Mouse (Mus musculus): ENCODE measurements around the gene Ppp3r1. TPM values are rescaled to one million over a fixed set of nuclear protein-coding genes. Genes with fewer than 3 reads are reported as not detected.

Ppp3r1 gene
- polyA plus RNA-seq (2015; fragmentation: Nextera tagmentation; extraction: Ambion mirVana): 124 and 130 TPM in 2 replicates

DNA sequence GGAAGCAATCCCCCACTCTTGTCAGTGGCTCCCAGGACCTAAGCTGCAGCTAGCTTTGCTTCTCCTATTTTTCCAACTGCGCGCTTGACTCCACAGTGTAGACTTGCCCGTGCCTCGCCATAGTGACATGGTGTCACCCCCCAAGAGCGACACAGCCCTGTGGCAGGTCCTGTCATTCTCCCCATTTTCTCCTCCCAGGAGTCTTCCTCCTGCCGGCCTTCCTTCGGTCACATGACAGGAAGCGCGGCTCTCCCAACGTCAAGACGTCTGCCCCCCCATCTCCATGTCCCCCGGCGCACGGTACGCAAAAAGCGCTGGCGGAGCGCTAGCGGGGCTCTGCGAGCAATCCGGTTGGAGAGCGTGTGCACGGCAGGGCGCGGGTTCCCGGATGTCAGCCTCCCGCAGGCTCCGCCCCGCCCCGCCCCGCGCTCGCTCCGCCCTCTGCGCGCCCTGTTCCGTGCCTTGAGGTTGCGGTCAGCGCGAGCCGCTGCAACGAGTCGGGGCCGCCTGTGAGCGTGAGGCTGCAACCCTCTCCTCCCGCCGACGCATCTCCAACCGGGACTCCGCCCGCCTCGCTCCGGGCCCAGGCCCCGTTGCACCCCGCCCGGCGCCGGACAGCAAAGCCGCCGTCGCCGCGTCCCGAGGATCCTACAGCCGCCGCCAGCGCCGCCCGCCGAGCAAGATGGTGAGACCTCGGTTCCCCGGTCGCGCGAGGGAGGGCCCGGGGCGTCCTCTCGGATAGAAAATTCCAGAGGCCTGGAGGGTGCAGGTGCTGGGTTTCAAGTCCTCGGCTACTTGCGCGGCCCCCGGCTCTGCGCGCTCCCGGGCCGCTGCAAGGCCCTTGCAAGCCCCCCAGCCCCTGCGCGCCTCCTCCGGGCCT is at the start of gene Ppp3r1:
Gene Ppp3r1, plus strand, starts transcription at position 406 of the 880 bp plus-strand sequence.
- Histone ChIP-seq H3K9ac (peak within 1 kb of the TSS; percentile 93), H3K4me3 (peak within 1 kb of the TSS; percentile 96), H3K4me2 (peak within 1 kb of the TSS; percentile 72), H3K27ac (peak within 1 kb of the TSS; percentile 93), H3K36me3 (ENCODE audit: poor library complexity, severe bottlenecking) (no peaks in the 10 kb centered on the region), H3K4me1 (peaks cover 31% of the 10 kb centered on the region), H3K9me3 (replicated peaks) (no peaks in the 10 kb centered on the region), H3K27me3 (no peaks in the 10 kb centered on the region)
- under 1% methylated on average over 76 of the region's 89 CpGs for WGBS
- peak; percentile 98 for ATAC-seq

DNA sequence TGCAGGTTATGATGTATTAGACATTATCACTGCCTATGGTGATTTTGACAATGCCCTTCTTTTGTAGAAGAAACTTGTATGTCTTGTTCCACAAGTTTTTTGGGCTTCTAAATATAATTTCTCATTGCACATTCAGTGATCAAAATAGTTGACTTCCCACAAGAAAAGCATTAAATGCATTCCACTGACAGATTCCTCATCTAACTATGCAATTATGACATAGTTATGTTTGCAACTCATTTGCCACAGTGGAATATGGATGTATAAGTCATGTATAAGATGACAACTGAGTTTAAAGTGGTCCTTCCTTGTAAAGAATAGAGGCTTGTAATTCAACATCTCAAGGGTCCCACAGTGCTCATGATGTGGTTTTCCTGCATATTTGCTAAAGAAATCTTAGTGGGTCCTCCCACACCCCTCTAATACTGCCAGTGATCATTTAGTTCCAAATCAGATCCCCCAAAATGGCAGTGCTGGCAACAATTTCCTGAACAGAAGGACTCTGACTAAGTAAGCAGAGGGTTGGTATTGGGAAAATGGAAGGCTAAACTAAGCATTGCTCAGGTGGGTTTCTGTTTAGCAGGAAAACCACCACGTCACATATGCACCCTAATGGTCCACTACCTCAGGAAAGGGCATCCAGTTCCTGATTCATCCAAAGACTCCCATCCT is 46.5 kb upstream of the Ppp3r1 start:
- H3K36me3 ChIP-seq (ENCODE audit: poor library complexity, severe bottlenecking): no peaks in the 10 kb centered on the region
- no peaks in the 10 kb centered on the region for H3K9me3 ChIP-seq (replicated peaks)
- WGBS: 82% methylated on average over 1 of the region's 1 CpGs
- no peak overlapping the region for H3K27ac ChIP-seq
- H3K4me1 ChIP-seq: no peaks in the 10 kb centered on the region
- no peak for ATAC-seq
- no peak overlapping the region for H3K4me3 ChIP-seq
- H3K27me3 ChIP-seq: no peaks in the 10 kb centered on the region
- H3K4me2 ChIP-seq: no peak overlapping the region
- H3K9ac ChIP-seq: no peak overlapping the region

DNA sequence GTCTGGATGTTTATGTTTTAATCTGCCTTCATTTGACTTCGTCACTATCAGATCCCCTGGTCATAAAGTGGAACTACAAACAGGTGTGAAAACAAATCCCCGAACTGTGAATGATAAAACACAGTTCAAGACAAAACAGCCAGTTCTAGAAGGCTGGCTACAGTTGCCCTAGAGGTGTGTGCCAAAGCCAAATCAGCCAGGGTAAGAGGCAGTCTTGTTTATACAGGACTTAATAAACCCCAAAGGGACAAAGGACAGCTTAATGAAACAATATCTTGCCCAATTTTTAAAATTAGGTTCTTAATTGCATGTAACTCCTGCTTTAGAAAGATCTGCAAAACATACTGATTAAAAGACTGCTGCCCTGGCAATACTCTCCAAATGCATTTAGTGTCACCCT is 32.6 kb upstream of the Ppp3r1 start:
- Histone ChIP-seq H3K36me3 (ENCODE audit: poor library complexity, severe bottlenecking) (no peaks in the 10 kb centered on the region), H3K27ac (no peak overlapping the region), H3K4me2 (no peak overlapping the region), H3K9ac (no peak overlapping the region), H3K4me3 (no peak overlapping the region), H3K27me3 (no peaks in the 10 kb centered on the region), H3K4me1 (no peaks in the 10 kb centered on the region), H3K9me3 (replicated peaks) (no peaks in the 10 kb centered on the region)
- 88% methylated on average over 2 of the region's 2 CpGs for WGBS
- ATAC-seq: no peak

DNA sequence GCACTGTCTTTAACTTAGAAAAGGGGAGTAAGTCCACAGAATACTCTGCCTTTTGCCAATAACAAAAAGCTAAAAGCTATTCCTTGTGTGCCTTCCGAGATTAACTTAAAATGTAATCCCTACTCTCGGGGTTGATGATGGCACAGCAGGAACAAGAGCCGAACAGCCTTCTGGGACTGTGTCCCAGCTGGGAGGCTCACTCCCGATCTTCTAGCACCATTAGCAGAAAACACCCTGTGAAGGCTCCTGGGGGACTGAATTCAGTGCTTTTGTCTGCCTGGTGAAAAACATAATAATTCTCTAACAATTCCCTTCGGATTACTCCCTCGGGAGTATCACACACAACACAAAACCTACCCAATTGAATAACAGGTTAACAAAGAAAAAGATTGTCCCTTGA is 23.4 kb upstream of the Ppp3r1 start:
- H3K9me3 ChIP-seq (replicated peaks): no peaks in the 10 kb centered on the region
- no peak overlapping the region for H3K4me3 ChIP-seq
- no peaks in the 10 kb centered on the region for H3K36me3 ChIP-seq (ENCODE audit: poor library complexity, severe bottlenecking)
- H3K9ac ChIP-seq: no peak overlapping the region
- WGBS: 1% methylated on average over 6 of the region's 6 CpGs
- H3K4me1 ChIP-seq: no peaks in the 10 kb centered on the region
- H3K27ac ChIP-seq: no peak overlapping the region
- H3K4me2 ChIP-seq: no peak overlapping the region
- no peaks in the 10 kb centered on the region for H3K27me3 ChIP-seq
- no peak for ATAC-seq

DNA sequence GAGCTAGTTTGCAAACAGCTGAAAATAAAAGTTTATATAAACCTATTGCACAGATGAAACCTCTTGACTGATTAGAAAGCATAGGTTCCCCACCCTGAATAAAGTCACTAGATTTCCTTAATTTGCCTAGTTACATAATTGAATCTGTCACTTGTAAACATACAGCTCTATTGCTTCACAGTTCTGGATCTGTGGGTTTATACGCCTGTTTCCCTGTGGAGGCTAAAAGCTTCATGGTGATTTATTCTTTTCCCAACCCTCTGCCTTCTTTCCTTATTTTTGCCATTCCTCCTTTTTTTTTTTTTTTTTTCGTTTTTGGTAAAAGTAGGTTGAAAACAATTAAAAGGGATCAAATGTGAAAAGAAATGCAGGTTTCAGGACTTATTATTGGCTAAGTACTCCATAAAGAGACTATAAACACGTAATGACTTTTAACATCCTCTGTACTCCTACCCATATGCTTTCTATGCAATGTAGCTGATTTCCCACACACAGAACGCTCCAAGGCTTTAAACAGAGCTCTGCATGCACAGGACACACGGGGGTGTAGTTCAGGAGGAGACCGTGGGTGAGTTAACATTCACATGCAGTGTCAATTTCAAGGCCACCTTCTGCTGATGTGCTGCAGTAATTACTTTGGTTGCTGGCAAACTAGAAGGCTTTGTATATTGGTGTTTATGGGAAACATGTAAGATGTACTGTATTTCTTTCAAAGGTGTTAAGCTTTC is 20.6 kb upstream of the Ppp3r1 start:
- Histone ChIP-seq H3K9me3 (replicated peaks) (no peaks in the 10 kb centered on the region), H3K4me2 (no peak overlapping the region), H3K9ac (no peak overlapping the region), H3K27me3 (no peaks in the 10 kb centered on the region), H3K4me3 (no peak overlapping the region), H3K27ac (no peak overlapping the region), H3K4me1 (no peaks in the 10 kb centered on the region), H3K36me3 (ENCODE audit: poor library complexity, severe bottlenecking) (no peaks in the 10 kb centered on the region)
- WGBS: 72% methylated on average over 6 of the region's 6 CpGs
- ATAC-seq: no peak

DNA sequence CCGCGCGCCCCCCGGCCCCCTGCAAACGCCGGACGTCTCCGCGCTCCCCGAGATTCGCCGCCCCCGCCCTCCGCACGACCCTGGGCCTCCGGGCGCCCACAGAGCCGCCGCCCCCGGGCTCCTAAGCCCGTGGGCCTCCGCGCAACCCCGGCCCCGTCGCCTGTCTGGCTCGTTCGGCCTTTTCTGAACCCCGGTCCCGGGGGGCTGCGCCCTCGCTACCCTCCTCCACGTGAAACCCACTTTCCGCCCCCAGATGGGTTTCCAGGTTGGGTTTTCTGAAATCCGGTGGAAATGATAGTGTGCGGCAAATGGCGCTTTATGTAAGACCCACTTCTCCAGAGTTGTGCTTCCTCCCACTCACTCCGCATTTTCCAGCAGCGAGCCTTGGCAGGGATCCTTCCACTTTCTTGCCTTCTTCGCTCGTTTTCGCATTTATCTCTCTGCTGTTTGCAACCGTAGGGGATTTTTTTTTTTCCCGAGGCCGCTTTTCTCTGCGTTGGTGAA is 727 bp downstream of the Ppp3r1 start:
- peak; percentile 41 for ATAC-seq
- peak overlapping the region; percentile 93 for H3K9ac ChIP-seq
- no peaks in the 10 kb centered on the region for H3K9me3 ChIP-seq (replicated peaks)
- H3K27ac ChIP-seq: peak overlapping the region; percentile 93
- peak overlapping the region; percentile 96 for H3K4me3 ChIP-seq
- under 1% methylated on average over 38 of the region's 46 CpGs for WGBS
- no peaks in the 10 kb centered on the region for H3K27me3 ChIP-seq
- H3K36me3 ChIP-seq (ENCODE audit: poor library complexity, severe bottlenecking): no peaks in the 10 kb centered on the region
- peak overlapping the region; percentile 72 for H3K4me2 ChIP-seq
- peaks cover 33% of the 10 kb centered on the region for H3K4me1 ChIP-seq

DNA sequence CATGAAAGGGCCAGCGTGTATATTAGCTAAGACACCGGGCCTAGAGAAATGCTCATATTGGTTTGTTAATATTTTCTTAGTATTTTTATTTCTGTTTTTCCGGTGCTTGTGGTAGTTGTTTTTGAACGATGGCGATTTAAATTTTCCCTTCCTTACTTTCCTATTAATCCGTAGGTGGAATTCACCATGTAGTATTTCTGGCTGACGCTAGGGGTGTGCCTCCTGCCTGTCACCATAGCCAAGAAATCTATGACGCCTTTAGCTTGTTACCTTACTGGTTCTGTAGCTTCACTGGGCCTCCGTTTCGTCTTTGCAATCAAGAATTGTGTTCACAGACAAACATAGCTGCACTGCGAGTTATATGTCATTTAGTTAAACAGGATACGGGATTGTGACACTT is 1.2 kb downstream of the Ppp3r1 start:
- ATAC-seq: no peak
- Histone ChIP-seq H3K4me2 (peak overlapping the region; percentile 72), H3K9ac (peak overlapping the region; percentile 93), H3K36me3 (ENCODE audit: poor library complexity, severe bottlenecking) (no peaks in the 10 kb centered on the region), H3K27me3 (no peaks in the 10 kb centered on the region), H3K4me1 (peaks cover 36% of the 10 kb centered on the region), H3K9me3 (replicated peaks) (no peaks in the 10 kb centered on the region), H3K27ac (peak overlapping the region; percentile 93), H3K4me3 (peak overlapping the region; percentile 96)
- under 1% methylated on average over 12 of the region's 12 CpGs for WGBS

DNA sequence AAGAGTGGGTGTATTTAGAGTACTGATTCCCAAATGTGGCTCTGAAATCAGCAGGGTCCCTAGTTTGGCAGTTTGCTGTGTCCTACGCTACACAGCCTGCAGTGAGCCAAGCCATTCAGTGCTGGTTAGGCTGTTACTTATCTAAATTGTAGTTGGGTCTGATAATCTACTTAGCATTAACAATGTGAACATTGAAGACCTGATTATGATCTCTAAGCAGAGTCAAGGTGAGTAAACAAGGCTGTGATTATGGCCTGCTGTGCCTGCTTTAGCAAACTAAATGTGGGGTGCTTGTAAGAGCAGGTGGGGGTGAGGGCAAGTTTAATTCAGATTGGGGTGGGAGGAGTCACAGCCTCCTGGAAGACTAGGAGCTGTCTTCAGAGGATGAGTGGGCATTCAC is 4.9 kb downstream of the Ppp3r1 start:
- H3K4me1 ChIP-seq: peaks cover 36% of the 10 kb centered on the region

DNA sequence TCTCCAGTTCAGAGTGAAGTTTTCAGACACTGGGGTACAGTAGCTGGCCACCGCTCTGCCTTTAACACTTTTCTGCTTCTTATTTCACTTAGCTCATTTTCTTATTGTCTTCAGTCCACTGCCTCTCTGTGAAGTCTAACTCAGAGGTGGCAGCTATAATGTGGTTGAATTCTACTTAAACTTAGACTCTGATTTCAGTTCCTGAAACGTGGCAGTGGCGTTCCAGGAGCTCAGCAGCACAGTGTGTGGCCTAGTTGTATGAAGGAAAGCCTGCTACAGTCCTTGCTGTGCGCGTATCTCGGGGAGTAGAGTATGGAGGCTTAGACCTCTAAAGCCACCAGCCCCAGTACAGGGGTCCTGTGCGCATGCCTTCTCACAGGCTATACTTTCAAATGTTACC is 7.6 kb downstream of the Ppp3r1 start:
- H3K27ac ChIP-seq: no peak overlapping the region
- H3K9me3 ChIP-seq (replicated peaks): no peaks in the 10 kb centered on the region
- no peak overlapping the region for H3K4me2 ChIP-seq
- H3K36me3 ChIP-seq (ENCODE audit: poor library complexity, severe bottlenecking): no peaks in the 10 kb centered on the region
- H3K27me3 ChIP-seq: no peaks in the 10 kb centered on the region
- H3K4me1 ChIP-seq: peaks cover 31% of the 10 kb centered on the region
- H3K9ac ChIP-seq: no peak overlapping the region
- no peak overlapping the region for H3K4me3 ChIP-seq
- 84% methylated on average over 7 of the region's 7 CpGs for WGBS
- no peak for ATAC-seq

More for the DNA sequence above, 4.9 kb downstream of the Ppp3r1 start:
- no peaks in the 10 kb centered on the region for H3K9me3 ChIP-seq (replicated peaks)
- no peak overlapping the region for H3K9ac ChIP-seq
- no peak for ATAC-seq
- no peak overlapping the region for H3K4me2 ChIP-seq
- no peak overlapping the region for H3K4me3 ChIP-seq
- H3K27me3 ChIP-seq: no peaks in the 10 kb centered on the region
- 50% methylated on average over 1 of the region's 1 CpGs for WGBS
- H3K36me3 ChIP-seq (ENCODE audit: poor library complexity, severe bottlenecking): no peaks in the 10 kb centered on the region
- no peak overlapping the region for H3K27ac ChIP-seq

DNA sequence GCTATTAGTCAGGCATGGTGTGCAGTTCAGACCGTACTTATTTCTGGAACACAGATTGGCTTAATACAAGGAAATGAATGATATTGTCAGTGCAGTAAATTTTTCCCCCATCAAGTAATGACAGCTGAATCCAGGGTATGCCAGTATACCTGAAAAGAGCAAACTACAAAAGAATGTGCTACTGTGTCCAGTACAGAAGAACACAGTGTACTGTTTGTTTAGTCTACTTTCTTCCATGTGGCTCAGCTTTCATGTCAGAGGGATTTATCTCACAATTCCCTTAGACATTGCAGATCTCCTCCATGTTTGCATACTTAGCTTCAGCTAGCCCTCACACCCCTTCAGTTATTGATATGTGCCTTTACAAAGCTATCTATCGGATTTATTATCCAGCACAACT is 10.2 kb downstream of the Ppp3r1 start:
- Histone ChIP-seq H3K9ac (no peak overlapping the region), H3K4me2 (no peak overlapping the region), H3K36me3 (ENCODE audit: poor library complexity, severe bottlenecking) (peaks cover 11% of the 10 kb centered on the region), H3K9me3 (replicated peaks) (peaks cover 5% of the 10 kb centered on the region; the same call in 1 of the 2 replicates), H3K27me3 (no peaks in the 10 kb centered on the region), H3K4me1 (peaks cover 12% of the 10 kb centered on the region; the same call in 1 of the 2 replicates), H3K27ac (no peak overlapping the region), H3K4me3 (no peak overlapping the region)
- ATAC-seq: no peak
- WGBS: 82% methylated on average over 2 of the region's 2 CpGs

DNA sequence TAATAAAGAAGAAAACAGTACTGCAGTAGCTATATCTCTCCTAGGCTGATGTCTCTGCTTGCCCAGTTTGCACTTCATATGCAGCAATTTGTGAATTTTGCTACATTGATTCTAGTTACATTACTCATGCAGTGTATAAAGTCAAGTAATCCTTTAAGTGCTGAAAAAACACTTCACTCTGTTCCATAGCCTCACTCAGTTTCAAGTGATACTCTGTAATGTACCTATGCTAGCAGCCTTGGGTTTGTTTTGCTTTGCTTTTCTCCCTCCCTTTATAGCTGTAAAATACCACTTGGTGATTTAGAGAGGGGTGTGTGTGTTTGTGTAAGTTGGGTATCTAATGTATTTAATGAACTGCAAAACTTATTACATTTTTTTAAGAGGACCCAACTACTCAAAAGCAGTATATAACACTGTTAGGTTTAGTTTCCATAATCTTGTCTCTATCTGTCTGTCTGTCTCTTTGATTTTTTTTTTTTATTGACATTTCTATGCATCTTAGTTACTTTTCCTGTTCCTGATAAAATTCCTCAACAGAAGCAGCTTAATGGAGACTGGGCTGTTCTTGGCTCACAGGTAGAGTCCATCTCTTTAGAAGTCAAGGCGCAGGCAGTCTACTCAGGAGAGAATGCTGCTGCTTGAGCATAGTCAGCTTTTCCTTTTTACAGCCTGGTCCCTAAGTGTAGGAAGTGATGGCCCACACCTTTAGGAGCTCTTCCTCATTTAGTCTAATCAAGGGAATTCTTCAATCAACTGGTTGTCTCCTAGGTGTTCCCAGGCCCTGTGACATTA is 12.1 kb downstream of the Ppp3r1 start:
- H3K27me3 ChIP-seq: no peaks in the 10 kb centered on the region
- no peak overlapping the region for H3K4me3 ChIP-seq
- H3K9me3 ChIP-seq (replicated peaks): peaks cover 7% of the 10 kb centered on the region; the same call in 1 of the 2 replicates
- H3K4me2 ChIP-seq: no peak overlapping the region
- H3K4me1 ChIP-seq: peaks cover 8% of the 10 kb centered on the region; the same call in 1 of the 2 replicates
- no peak overlapping the region for H3K27ac ChIP-seq
- H3K36me3 ChIP-seq (ENCODE audit: poor library complexity, severe bottlenecking): peaks cover 11% of the 10 kb centered on the region
- no peak overlapping the region for H3K9ac ChIP-seq
- ATAC-seq: no peak
- 97% methylated on average over 1 of the region's 1 CpGs for WGBS

Measured in forebrain, embryonic 13.5 days (tissue).